Mouse (Mus musculus) heart, adult 2 months (tissue): Measurements from ENCODE around the gene Arid5b.

ENCODE experiments used
- CTCF ChIP-seq: fragments of 200-600 bp; IDR thresholded peaks from 2 replicates; pipeline ENCODE4 v1.8.1; 2022; ENCODE audit warnings: antibody characterized with exemption, mild to moderate bottlenecking, moderate library complexity
- EP300 ChIP-seq: fragments of 200-500 bp; IDR thresholded peaks from 2 replicates; pipeline ENCODE4 v1.6.1; 2011; ENCODE audit warnings: low read depth, low read length, control low read depth; ENCODE audit not compliant: insufficient read depth
- POLR2A ChIP-seq: fragments of 200-500 bp; IDR thresholded peaks from 2 replicates; pipeline ENCODE4 v1.6.1; 2011; ENCODE audit warnings: mild to moderate bottlenecking, low read depth, low read length, control low read depth; ENCODE audit not compliant: insufficient read depth

DNA sequence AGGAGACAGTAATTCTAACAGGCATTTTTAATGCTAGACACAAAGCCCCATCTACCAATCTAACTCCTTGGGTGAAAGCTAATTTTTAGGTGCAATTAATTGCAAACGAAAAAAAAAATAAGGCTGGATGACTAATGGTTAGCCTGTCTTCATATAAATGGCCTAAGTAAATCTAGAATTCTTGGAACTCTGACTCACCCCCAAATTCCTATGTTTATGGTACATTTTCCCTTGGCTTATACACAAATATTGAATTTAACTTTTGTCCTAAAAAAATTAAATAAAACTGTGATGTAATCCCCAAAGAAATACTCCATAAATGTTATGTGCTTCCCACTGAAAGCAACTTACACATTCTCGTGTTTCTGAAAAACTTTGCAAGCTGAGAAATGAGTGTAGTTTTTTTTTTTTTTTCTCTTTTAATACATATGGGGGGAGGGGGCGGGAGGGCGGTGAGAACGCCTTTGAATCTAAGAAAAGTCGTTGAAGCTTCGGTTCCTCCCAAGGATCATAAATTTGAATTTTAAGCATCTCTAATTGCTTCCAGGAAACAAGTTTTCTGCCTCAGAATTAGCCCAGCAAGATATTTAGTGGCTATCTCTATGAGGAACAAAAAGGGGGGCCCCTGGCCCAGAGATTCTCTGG lies 31.8 kb downstream of the Arid5b start:
- TF ChIP-seq POLR2A (no peak), CTCF (no peak), EP300 (no peak)
